Mouse (Mus musculus) kidney, adult 2 months (tissue): ENCODE results near the gene Comp.

Source experiments
- CTCF ChIP-seq: fragments of 200-500 bp; conservative IDR thresholded peaks from 2 replicates; pipeline ENCODE4 v1.5.1; 2011; ENCODE audit warnings: low read depth, mild to moderate bottlenecking, control low read depth, low read length, moderate library complexity, mixed read lengths; ENCODE audit not compliant: insufficient read depth, insufficient read length
- POLR2A ChIP-seq: fragments of 200-500 bp; IDR thresholded peaks from one replicate; pipeline ENCODE4 v1.6.1; 2011; ENCODE audit warnings: low read depth, low read length, control low read depth

DNA sequence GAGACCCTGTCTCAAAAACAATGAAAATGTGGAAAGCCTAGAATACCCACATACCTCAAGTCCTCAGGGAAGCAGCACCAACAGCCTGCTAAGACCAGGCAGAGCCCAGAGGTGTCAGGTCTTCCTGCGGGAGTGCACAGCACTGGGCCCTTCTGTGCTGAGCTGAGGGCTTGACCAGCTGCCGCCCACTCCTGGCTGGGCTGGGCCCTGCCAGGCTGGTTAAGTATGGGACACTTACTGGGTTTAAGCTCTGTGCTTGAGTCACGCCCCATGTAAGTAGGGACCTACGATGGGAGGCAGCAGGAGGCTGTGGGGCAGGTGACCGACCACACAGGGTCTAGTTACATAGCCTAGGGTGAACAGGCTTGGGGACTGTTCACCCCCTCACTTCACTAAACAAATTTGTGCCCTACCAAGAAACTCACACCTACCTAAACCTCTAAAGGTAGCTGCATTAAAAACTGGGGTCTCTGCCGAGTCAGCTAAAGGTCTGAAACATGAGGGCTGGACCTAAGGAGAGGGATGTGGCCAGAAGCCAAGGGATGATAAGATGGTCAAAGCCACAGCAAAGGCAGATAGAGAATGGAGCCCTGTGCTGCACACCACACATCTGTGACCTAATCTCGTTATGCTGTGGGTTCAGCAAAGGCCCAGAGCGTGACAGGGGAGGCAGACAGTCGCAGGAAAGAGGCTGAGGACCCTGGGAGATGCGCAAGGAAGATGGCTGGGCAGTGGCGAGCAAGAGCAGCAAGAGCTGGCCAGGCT lies 46.7 kb downstream of the Comp start:
- TF ChIP-seq POLR2A (no peak), CTCF (no peak)
